Mouse (Mus musculus) CH12.LX (cell line): ENCODE measurements around the gene Nat8f5. TPM values are rescaled to one million over a fixed set of nuclear protein-coding genes. Genes with fewer than 3 reads are reported as not detected.
A peak's percentile ranks its signal among the peaks of the same experiment; 100 is the strongest.
"Not testable (repeated sequence)": the region's sequence is repeated elsewhere in the genome, so short reads cannot be mapped to it uniquely, and the experiment has no call there.

Experiments used
- DNase-seq: peaks from one replicate; pipeline ENCODE4 v3.0.0-alpha.2; 2013; ENCODE audit errors: extremely low read depth
- H3K27ac ChIP-seq: 2 replicates; pipeline ENCODE4 v1.5.1; 2012; ENCODE audit warnings: low read depth, mild to moderate bottlenecking, control low read depth, moderate library complexity; ENCODE audit not compliant: insufficient read depth
- H3K27me3 ChIP-seq: replicated peaks from 2 replicates; pipeline ENCODE3; 2012; ENCODE audit warnings: inconsistent platforms
- H3K36me3 ChIP-seq, 2 experiments: replicated peaks in 1 of 2; 2 replicates each; pipeline versions ENCODE3 to v1.6.1; 2012; ENCODE audit warnings: inconsistent platforms in 1 of 2, low read length in 1 of 2, mild to moderate bottlenecking in 1 of 2, mixed read lengths in 1 of 2, moderate library complexity in 1 of 2; ENCODE audit not compliant: control insufficient read depth in 1 of 2, insufficient read depth in 1 of 2
- H3K4me1 ChIP-seq, 2 experiments: 2 replicates each; pipeline ENCODE4 v1.6.1; 2012; ENCODE audit warnings: inconsistent platforms in 1 of 2, moderate library complexity in 1 of 2; ENCODE audit not compliant: insufficient read depth in 2 of 2, control insufficient read depth in 1 of 2
- H3K4me2 ChIP-seq: 2 replicates; pipeline ENCODE4 v1.6.1; 2012; ENCODE audit warnings: low read depth, mild to moderate bottlenecking, control low read depth; ENCODE audit not compliant: poor library complexity, insufficient read depth, severe bottlenecking
- H3K4me3 ChIP-seq, 3 experiments: fragments of 150-350 bp in 1 of 3; sonication (generic) in 1 of 3; replicated peaks in 1 of 3; 2 replicates each; pipeline versions ENCODE3 to v1.5.1; 2011 to 2012; ENCODE audit warnings: low read depth in 2 of 3, low read length in 2 of 3, mild to moderate bottlenecking in 2 of 3, moderate library complexity in 2 of 3, control low read depth in 1 of 3, improper control_type of control experiment in 1 of 3, inconsistent platforms in 1 of 3, mixed read lengths in 1 of 3; ENCODE audit not compliant: poor library complexity in 1 of 3
- H3K79me2 ChIP-seq: replicated peaks from 2 replicates; pipeline ENCODE4 v1.6.1; 2012; ENCODE audit warnings: mild to moderate bottlenecking, moderate library complexity; ENCODE audit not compliant: control insufficient read depth, poor library complexity, insufficient read depth, severe bottlenecking; ENCODE audit errors: extremely low read depth
- H3K9ac ChIP-seq: 2 replicates; pipeline ENCODE4 v1.6.1; 2012; ENCODE audit warnings: low read depth, mild to moderate bottlenecking, control low read depth, moderate library complexity; ENCODE audit not compliant: insufficient read depth
- H3K9me3 ChIP-seq: replicated peaks from 2 replicates; pipeline ENCODE3; 2012; ENCODE audit warnings: low read length, inconsistent platforms, mixed read lengths
- BHLHE40 ChIP-seq: IDR thresholded peaks from 2 replicates; pipeline ENCODE4 v1.6.1; 2011; ENCODE audit warnings: mild to moderate bottlenecking, low read depth, low read length, improper control_type of control experiment
- CHD2 ChIP-seq: IDR thresholded peaks from 2 replicates; pipeline ENCODE4 v1.6.1; 2011; ENCODE audit warnings: low read length, improper control_type of control experiment
- CTCF ChIP-seq, 2 experiments: IDR thresholded peaks in 1 of 2; conservative IDR thresholded peaks in 1 of 2; 2 replicates each; pipeline ENCODE4 v1.5.1; 2011 to 2012; ENCODE audit warnings: low read depth in 2 of 2, low read length in 2 of 2, improper control_type of control experiment in 1 of 2, inconsistent platforms in 1 of 2, mild to moderate bottlenecking in 1 of 2, moderate library complexity in 1 of 2
- E2F4 ChIP-seq: IDR thresholded peaks from 2 replicates; pipeline ENCODE4 v1.6.1; 2011; ENCODE audit warnings: low read depth, low read length, improper control_type of control experiment; ENCODE audit not compliant: insufficient replicate concordance
- IRF4 ChIP-seq: IDR thresholded peaks from 2 replicates; pipeline ENCODE4 v1.6.1; 2014; ENCODE audit warnings: low read depth, mild to moderate bottlenecking, inconsistent platforms, low read length, improper control_type of control experiment
- JUN ChIP-seq: IDR thresholded peaks from 2 replicates; pipeline ENCODE4 v1.6.1; 2011; ENCODE audit warnings: low read depth, mild to moderate bottlenecking, low read length, improper control_type of control experiment, moderate library complexity; ENCODE audit not compliant: insufficient read depth
- KAT2A ChIP-seq: IDR thresholded peaks from 2 replicates; pipeline ENCODE4 v1.6.1; 2012; ENCODE audit warnings: low read length, improper control_type of control experiment, inconsistent platforms; ENCODE audit not compliant: insufficient replicate concordance
- MAX ChIP-seq: IDR thresholded peaks from 2 replicates; pipeline ENCODE4 v1.6.1; 2011; ENCODE audit warnings: low read length, improper control_type of control experiment
- MYC ChIP-seq: IDR thresholded peaks from 2 replicates; pipeline ENCODE4 v1.6.1; 2011; ENCODE audit warnings: low read depth, mild to moderate bottlenecking, improper control_type of control experiment, low read length
- NELFE ChIP-seq: IDR thresholded peaks from 2 replicates; pipeline ENCODE4 v1.6.1; 2011; ENCODE audit warnings: low read depth, low read length, improper control_type of control experiment
- POLR2A ChIP-seq: IDR thresholded peaks from 2 replicates; pipeline ENCODE4 v1.6.1; 2011; ENCODE audit warnings: low read depth, mild to moderate bottlenecking, improper control_type of control experiment, low read length
- TCF12 ChIP-seq: IDR thresholded peaks from 2 replicates; pipeline ENCODE4 v1.6.1; 2014; ENCODE audit warnings: low read depth, mild to moderate bottlenecking, inconsistent platforms, low read length, improper control_type of control experiment
- USF2 ChIP-seq: conservative IDR thresholded peaks from 2 replicates; pipeline ENCODE4 v1.6.1; 2011; ENCODE audit warnings: low read depth, low read length, improper control_type of control experiment
- ZC3H11A ChIP-seq: IDR thresholded peaks from 2 replicates; pipeline ENCODE4 v1.6.1; 2012; ENCODE audit warnings: low read depth, mild to moderate bottlenecking, inconsistent platforms, low read length, improper control_type of control experiment
- ZKSCAN1 ChIP-seq: IDR thresholded peaks from 2 replicates; pipeline ENCODE4 v1.6.1; 2012; ENCODE audit warnings: low read depth, inconsistent platforms, low read length, improper control_type of control experiment, borderline replicate concordance
- ZNF384 ChIP-seq: IDR thresholded peaks from 2 replicates; pipeline ENCODE4 v1.6.1; 2012; ENCODE audit warnings: low read depth, low read length, improper control_type of control experiment, inconsistent platforms
- dilution Hi-C: fragments of 300-500 bp; cut with MboI; formaldehyde crosslinking; loops from 2 replicates; pipeline ENCODE4 v1.14.3; 2020; ENCODE audit warnings: low sequenced_read_pairs; ENCODE audit not compliant: extremely low pct_unique_long_range_greater_than_20kb, extremely low pct_ligation_motif_present
- in situ Hi-C: fragments of 300-500 bp; cut with MboI; formaldehyde crosslinking; loops from 3 replicates; pipeline ENCODE4 v1.14.3; 2019; ENCODE audit warnings: low sequenced_read_pairs, low pct_ligation_motif_present, low pct_unique_long_range_greater_than_20kb, mixed read lengths
- polyA plus RNA-seq: library from polyadenylated mRNA; unstranded; fragments of >175 nt; gene quantifications from 2 replicates; pipeline ENCODE4 v1.2.1, GENCODE M21; 2012; ENCODE audit warnings: low read depth; ENCODE audit not compliant: insufficient read length
- total RNA-seq, 2 experiments: library from RNA; depleted of rRNA; stranded (reverse); fragments of 300-350 nt in 1 of 2; fragments of >200 nt in 1 of 2; gene quantifications; 2 replicates each; pipeline ENCODE4 v1.2.3; 2012 to 2014

Nat8f5 gene
- total and polyA plus RNA-seq, 3 experiments, result not detected

GRCm38 (mm10) chr6:85839982-85840381 is 19.2 kb upstream of the Nat8f5 start:
- in situ Hi-C loops, result no loop called here
- dilution Hi-C loops, result no loop called here

GRCm38 (mm10) chr6:85838674-85839073 is 17.9 kb upstream of the Nat8f5 start:
- Histone ChIP-seq H3K4me1 (no peaks in the 10 kb centered on the region), H3K36me3 (no peaks in the 10 kb centered on the region)
- TF ChIP-seq NELFE (no peak), ZKSCAN1 (no peak), TCF12 (no peak), IRF4 (no peak), BHLHE40 (no peak), CHD2 (no peak), ZC3H11A (no peak)
- TF ChIP-seq, all 38 proteins: peak for 0
- Histone ChIP-seq H3K9ac (no peak overlapping the region), H3K79me2 (no peaks in the 10 kb centered on the region), H3K9me3 (no peaks in the 10 kb centered on the region), H3K4me3 (no peak overlapping the region), H3K27ac (no peak overlapping the region), H3K4me2 (no peak overlapping the region), H3K27me3 (peaks cover 15% of the 10 kb centered on the region)
- dilution Hi-C loops, result no loop called here
- DNase-seq, result no peak
- in situ Hi-C loops, result no loop called here

More at GRCm38 (mm10) chr6:85839982-85840381, 19.2 kb upstream of the Nat8f5 start:
- TF ChIP-seq NELFE (no peak), JUN (no peak), CHD2 (no peak), ZKSCAN1 (no peak), KAT2A (no peak), MYC (no peak), ZNF384 (no peak), ZC3H11A (no peak), USF2 (no peak), CTCF (conservative IDR thresholded peaks at IDR 0.05 in 1 of 2, IDR thresholded peaks at IDR 0.05 in 1 of 2; ENCODE audit: low read depth in 2 of 2, low read length in 2 of 2) (no peak), POLR2A (no peak), E2F4 (no peak), MAX (no peak)
- Histone ChIP-seq H3K4me1 (no peaks in the 10 kb centered on the region), H3K9me3 (no peaks in the 10 kb centered on the region), H3K79me2 (no peaks in the 10 kb centered on the region), H3K4me2 (no peak overlapping the region), H3K4me3 (no peak overlapping the region), H3K36me3 (no peaks in the 10 kb centered on the region), H3K27me3 (peaks cover 5% of the 10 kb centered on the region), H3K9ac (no peak overlapping the region), H3K27ac (no peak overlapping the region)
- no peak for DNase-seq

GRCm38 (mm10) chr6:85837307-85837706 is 16.5 kb upstream of the Nat8f5 start:
- in situ Hi-C loops, H3K4me3 ChIP-seq, H3K9me3 ChIP-seq, H3K27ac ChIP-seq, H3K79me2 ChIP-seq, H3K9ac ChIP-seq, DNase-seq, H3K36me3 ChIP-seq, dilution Hi-C loops: not testable (repeated sequence)
- H3K4me2 ChIP-seq, result peak overlapping the region; percentile 50
- H3K27me3 ChIP-seq, result peaks cover 27% of the 10 kb centered on the region
- peaks cover 8 to 12% of the 10 kb centered on the region in 2 experiments; a peak in 2 of 4 replicates for H3K4me1 ChIP-seq
